Mouse (Mus musculus): ENCODE measurements around the gene Aktip. TPM values are rescaled to one million over a fixed set of nuclear protein-coding genes. Genes with fewer than 3 reads are reported as not detected.

Gene Aktip
- polyA plus RNA-seq, 1 experiment from 2014 or later = 138 TPM

- Histone ChIP-seq H3K4me3 (no peak overlapping the region), H3K36me3 (no peaks in the 10 kb centered on the region), H3K4me2 (replicated peaks) (no peak overlapping the region), H3K4me1 (no peaks in the 10 kb centered on the region), H3K27ac (replicated peaks) (no peak overlapping the region), H3K9me3 (no peaks in the 10 kb centered on the region), H3K27me3 (no peaks in the 10 kb centered on the region), H3K9ac (replicated peaks) (no peak overlapping the region)
- 75% methylated on average over 3 of the region's 3 CpGs for WGBS
- no peak for ATAC-seq (replicated peaks)
Observed at GRCm38 (mm10) chr8:91214287-91214686, 14.5 kb upstream of the Aktip start.

- H3K9ac ChIP-seq (replicated peaks) = no peak overlapping the region
- H3K27ac ChIP-seq (replicated peaks) = no peak overlapping the region
- H3K4me3 ChIP-seq = no peak overlapping the region
- 77% methylated on average over 2 of the region's 2 CpGs for WGBS
- no peaks in the 10 kb centered on the region for H3K4me1 ChIP-seq
- ATAC-seq (replicated peaks) = no peak
- H3K4me2 ChIP-seq (replicated peaks) = no peak overlapping the region
- H3K36me3 ChIP-seq = no peaks in the 10 kb centered on the region
- H3K9me3 ChIP-seq = no peaks in the 10 kb centered on the region
- H3K27me3 ChIP-seq = no peaks in the 10 kb centered on the region
Observed at GRCm38 (mm10) chr8:91212948-91213347, 13.2 kb upstream of the Aktip start.

GRCm38 (mm10) chr8:91209658-91210057 lies 9.9 kb upstream of the Aktip start:
- H3K27me3 ChIP-seq = no peaks in the 10 kb centered on the region
- no peaks in the 10 kb centered on the region for H3K36me3 ChIP-seq
- H3K4me2 ChIP-seq (replicated peaks) = no peak overlapping the region
- no peak for ATAC-seq (replicated peaks)
- H3K4me3 ChIP-seq = no peak overlapping the region
- no peak overlapping the region for H3K27ac ChIP-seq (replicated peaks)
- no peaks in the 10 kb centered on the region for H3K4me1 ChIP-seq
- H3K9me3 ChIP-seq = no peaks in the 10 kb centered on the region
- WGBS = 84% methylated on average over 3 of the region's 3 CpGs
- H3K9ac ChIP-seq (replicated peaks) = no peak overlapping the region

GRCm38 (mm10) chr8:91207676-91208075 lies 7.9 kb upstream of the Aktip start:
- H3K4me3 ChIP-seq = no peak overlapping the region
- H3K4me2 ChIP-seq (replicated peaks) = no peak overlapping the region
- H3K36me3 ChIP-seq = no peaks in the 10 kb centered on the region
- H3K9ac ChIP-seq (replicated peaks) = no peak overlapping the region
- 75% methylated on average over 2 of the region's 2 CpGs for WGBS
- no peak overlapping the region for H3K27ac ChIP-seq (replicated peaks)
- H3K9me3 ChIP-seq = no peaks in the 10 kb centered on the region
- no peaks in the 10 kb centered on the region for H3K27me3 ChIP-seq
- ATAC-seq (replicated peaks) = no peak
- H3K4me1 ChIP-seq = no peaks in the 10 kb centered on the region

GRCm38 (mm10) chr8:91205897-91206296 lies 6.1 kb upstream of the Aktip start:
- H3K4me2 ChIP-seq (replicated peaks) = no peak overlapping the region
- no peak for ATAC-seq (replicated peaks)
- H3K36me3 ChIP-seq = no peaks in the 10 kb centered on the region
- H3K27ac ChIP-seq (replicated peaks) = no peak overlapping the region
- H3K4me3 ChIP-seq = no peak overlapping the region
- H3K9ac ChIP-seq (replicated peaks) = no peak overlapping the region
- H3K4me1 ChIP-seq = no peaks in the 10 kb centered on the region
- H3K27me3 ChIP-seq = no peaks in the 10 kb centered on the region
- WGBS = 78% methylated on average over 6 of the region's 6 CpGs
- H3K9me3 ChIP-seq = no peaks in the 10 kb centered on the region

GRCm38 (mm10) chr8:91201184-91201583 lies 1.4 kb upstream of the Aktip start:
- WGBS = 74% methylated on average over 2 of the region's 2 CpGs
- Histone ChIP-seq H3K36me3 (no peaks in the 10 kb centered on the region), H3K9ac (replicated peaks) (no peak overlapping the region), H3K27ac (replicated peaks) (no peak overlapping the region), H3K27me3 (no peaks in the 10 kb centered on the region), H3K9me3 (no peaks in the 10 kb centered on the region), H3K4me3 (no peak overlapping the region), H3K4me1 (no peaks in the 10 kb centered on the region), H3K4me2 (replicated peaks) (no peak overlapping the region)
- no peak for ATAC-seq (replicated peaks)

GRCm38 (mm10) chr8:91198036-91198435 lies 1.7 kb downstream of the Aktip start:
- no peaks in the 10 kb centered on the region for H3K9me3 ChIP-seq
- ATAC-seq (replicated peaks) = no peak
- WGBS = 28% methylated on average over 3 of the region's 3 CpGs
- no peak overlapping the region for H3K9ac ChIP-seq (replicated peaks)
- no peak overlapping the region for H3K4me3 ChIP-seq
- H3K27ac ChIP-seq (replicated peaks) = no peak overlapping the region
- peaks cover under 1% of the 10 kb centered on the region; the same call in 1 of the 2 replicates for H3K27me3 ChIP-seq
- H3K4me1 ChIP-seq = no peaks in the 10 kb centered on the region
- no peak overlapping the region for H3K4me2 ChIP-seq (replicated peaks)
- H3K36me3 ChIP-seq = no peaks in the 10 kb centered on the region

- WGBS = 85% methylated on average over 5 of the region's 5 CpGs
- H3K9me3 ChIP-seq = no peaks in the 10 kb centered on the region
Observed at GRCm38 (mm10) chr8:91197233-91197632, 2.5 kb downstream of the Aktip start.

GRCm38 (mm10) chr8:91196661-91197060 lies 3.1 kb downstream of the Aktip start:
- 77% methylated on average over 12 of the region's 12 CpGs for WGBS
- no peak overlapping the region for H3K9ac ChIP-seq (replicated peaks)
- no peak overlapping the region for H3K4me2 ChIP-seq (replicated peaks)
- H3K36me3 ChIP-seq = no peaks in the 10 kb centered on the region
- H3K4me3 ChIP-seq = no peak overlapping the region
- H3K4me1 ChIP-seq = no peaks in the 10 kb centered on the region
- no peak for ATAC-seq (replicated peaks)
- H3K27me3 ChIP-seq = peaks cover 6% of the 10 kb centered on the region; the same call in 1 of the 2 replicates
- no peaks in the 10 kb centered on the region for H3K9me3 ChIP-seq
- no peak overlapping the region for H3K27ac ChIP-seq (replicated peaks)

More at GRCm38 (mm10) chr8:91197233-91197632, 2.5 kb downstream of the Aktip start:
- H3K27ac ChIP-seq (replicated peaks) = no peak overlapping the region
- no peak overlapping the region for H3K4me3 ChIP-seq
- no peaks in the 10 kb centered on the region for H3K4me1 ChIP-seq
- no peaks in the 10 kb centered on the region for H3K36me3 ChIP-seq
- H3K9ac ChIP-seq (replicated peaks) = no peak overlapping the region
- peaks cover 3% of the 10 kb centered on the region; the same call in 1 of the 2 replicates for H3K27me3 ChIP-seq
- no peak for ATAC-seq (replicated peaks)
- no peak overlapping the region for H3K4me2 ChIP-seq (replicated peaks)

GRCm38 (mm10) chr8:91194081-91194480 lies 5.7 kb downstream of the Aktip start:
- H3K9me3 ChIP-seq = no peaks in the 10 kb centered on the region
- H3K36me3 ChIP-seq = no peaks in the 10 kb centered on the region
- H3K4me2 ChIP-seq (replicated peaks) = no peak overlapping the region
- no peak for ATAC-seq (replicated peaks)
- 61% methylated on average over 2 of the region's 2 CpGs for WGBS
- H3K27ac ChIP-seq (replicated peaks) = no peak overlapping the region
- H3K4me1 ChIP-seq = peaks cover 7% of the 10 kb centered on the region
- H3K9ac ChIP-seq (replicated peaks) = no peak overlapping the region
- no peak overlapping the region for H3K4me3 ChIP-seq
- peaks cover 16% of the 10 kb centered on the region; the same call in 1 of the 2 replicates for H3K27me3 ChIP-seq

GRCm38 (mm10) chr8:91192941-91193340 lies 6.8 kb downstream of the Aktip start:
- 82% methylated on average over 5 of the region's 5 CpGs for WGBS
- Histone ChIP-seq H3K4me1 (peaks cover 7% of the 10 kb centered on the region), H3K27ac (replicated peaks) (no peak overlapping the region), H3K9me3 (no peaks in the 10 kb centered on the region), H3K27me3 (peaks cover 16% of the 10 kb centered on the region; the same call in 1 of the 2 replicates), H3K4me2 (replicated peaks) (no peak overlapping the region), H3K4me3 (no peak overlapping the region), H3K36me3 (no peaks in the 10 kb centered on the region), H3K9ac (replicated peaks) (no peak overlapping the region)
- ATAC-seq (replicated peaks) = no peak

- H3K4me2 ChIP-seq (replicated peaks) = peak overlapping the region; percentile 24
- H3K4me1 ChIP-seq = peaks cover 7% of the 10 kb centered on the region
- H3K4me3 ChIP-seq = no peak overlapping the region
- H3K9ac ChIP-seq (replicated peaks) = no peak overlapping the region
- H3K27ac ChIP-seq (replicated peaks) = no peak overlapping the region
- H3K27me3 ChIP-seq = peaks cover 16% of the 10 kb centered on the region; the same call in 1 of the 2 replicates
- H3K36me3 ChIP-seq = no peaks in the 10 kb centered on the region
- peak; percentile 91 for ATAC-seq (replicated peaks)
- WGBS = 3% methylated on average over 17 of the region's 17 CpGs
- H3K9me3 ChIP-seq = no peaks in the 10 kb centered on the region
Observed at GRCm38 (mm10) chr8:91190816-91191340, 8.9 kb downstream of the Aktip start.

GRCm38 (mm10) chr8:91188152-91188551 lies 11.6 kb downstream of the Aktip start:
- Histone ChIP-seq H3K27ac (replicated peaks) (no peak overlapping the region), H3K9ac (replicated peaks) (no peak overlapping the region), H3K4me1 (peaks cover 7% of the 10 kb centered on the region), H3K27me3 (peaks cover 16% of the 10 kb centered on the region; the same call in 1 of the 2 replicates), H3K4me2 (replicated peaks) (no peak overlapping the region), H3K4me3 (no peak overlapping the region), H3K36me3 (no peaks in the 10 kb centered on the region), H3K9me3 (no peaks in the 10 kb centered on the region)
- WGBS = 82% methylated on average over 9 of the region's 11 CpGs
- ATAC-seq (replicated peaks) = no peak
